Mouse (Mus musculus) myocyte (in vitro differentiated cells): ENCODE measurements around the gene Ctbs.

Source experiments
- CEBPB ChIP-seq: IDR thresholded peaks from 2 replicates; pipeline ENCODE4 v1.6.1; 2011; ENCODE audit warnings: mild to moderate bottlenecking, moderate library complexity; ENCODE audit not compliant: poor library complexity, insufficient read depth, severe bottlenecking
- MAX ChIP-seq: IDR thresholded peaks from one replicate; pipeline ENCODE4 v1.6.1; 2011; ENCODE audit warnings: low read depth, mild to moderate bottlenecking, control low read depth
- POLR2A ChIP-seq: IDR thresholded peaks from one replicate; pipeline ENCODE4 v1.6.1; 2011; ENCODE audit warnings: low read depth, mild to moderate bottlenecking, control low read depth, moderate library complexity; ENCODE audit not compliant: insufficient read length
- POLR2AphosphoS2 ChIP-seq: IDR thresholded peaks from one replicate; pipeline ENCODE4 v1.6.1; 2011; ENCODE audit warnings: low read depth, control low read depth; ENCODE audit not compliant: insufficient read length
- REST ChIP-seq: IDR thresholded peaks from one replicate; pipeline ENCODE4 v1.6.1; 2011; ENCODE audit warnings: mild to moderate bottlenecking, control low read depth, moderate library complexity; ENCODE audit not compliant: insufficient read depth, insufficient read length
- TCF12 ChIP-seq: IDR thresholded peaks from one replicate; pipeline ENCODE4 v1.6.1; 2011; ENCODE audit warnings: mild to moderate bottlenecking, control low read depth; ENCODE audit not compliant: poor library complexity, insufficient read depth, severe bottlenecking
- USF1 ChIP-seq: IDR thresholded peaks from one replicate; pipeline ENCODE4 v1.6.1; 2011; ENCODE audit warnings: low read depth, mild to moderate bottlenecking, control low read depth, moderate library complexity

- TF ChIP-seq POLR2A: no peak
- no peak for TF ChIP-seq CEBPB
- TF ChIP-seq TCF12: no peak
- peak; percentile 58 for TF ChIP-seq POLR2AphosphoS2
- no peak for TF ChIP-seq REST
- no peak for TF ChIP-seq USF1
- no peak for TF ChIP-seq MAX
Measured at GRCm38 (mm10) chr3:146506711-146507110, 57.1 kb downstream of the Ctbs start.
